Mouse (Mus musculus): Measurements from ENCODE around the gene Gpatch2l. TPM values are rescaled to one million over a fixed set of nuclear protein-coding genes. Genes with fewer than 3 reads are reported as not detected.

Gene Gpatch2l
- total and polyA plus RNA-seq, 2 experiments from 2014 or later, result 23.7 to 29.3 TPM

DNA sequence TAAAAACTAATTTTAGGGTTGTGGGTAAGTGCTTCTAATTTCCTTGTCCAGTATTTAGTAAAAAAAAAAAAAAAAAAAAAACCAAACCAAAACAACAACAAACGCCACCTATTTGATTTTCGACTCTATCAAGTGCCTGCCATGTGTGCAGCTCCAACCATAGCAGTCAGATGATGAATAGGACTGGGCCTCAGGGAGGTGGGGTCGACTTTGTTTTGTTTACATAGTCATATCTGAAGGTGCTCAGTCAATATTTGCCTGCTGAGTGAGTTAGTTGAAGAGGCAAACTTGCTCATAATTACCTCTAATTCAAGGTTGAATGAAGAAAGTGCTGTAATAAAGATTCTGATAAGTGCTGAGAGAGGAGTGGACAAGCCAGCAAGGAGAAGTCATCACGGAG lies 7.4 kb upstream of the Gpatch2l start:
- Histone ChIP-seq H3K27ac (ENCODE audit: low read depth, low read length) (no peak overlapping the region), H3K4me1 (ENCODE audit: insufficient read depth, low read length) (no peaks in the 10 kb centered on the region), H3K4me3 (ENCODE audit: low read depth, low read length) (no peak overlapping the region), H3K9ac (replicated peaks; ENCODE audit: low read length, poor library complexity, severe bottlenecking) (no peak overlapping the region), H3K27me3 (ENCODE audit: insufficient read depth, low read length) (no peaks in the 10 kb centered on the region), H3K4me2 (ENCODE audit: low read depth, low read length, poor library complexity, severe bottlenecking) (no peak overlapping the region), H3K36me3 (ENCODE audit: insufficient read depth, low read length) (no peaks in the 10 kb centered on the region), H3K9me3 (ENCODE audit: low read length) (no peaks in the 10 kb centered on the region)
- no peak for TF ChIP-seq CTCF (IDR thresholded peaks at IDR 0.05)
- 69% methylated on average over 4 of the region's 4 CpGs for WGBS
- no peak for DNase-seq (ENCODE audit: low spot score)
- ATAC-seq (ENCODE audit: low FRiP score), result no peak

GRCm38 (mm10) chr12:86238736-86239135 lies 2.9 kb upstream of the Gpatch2l start:
- Histone ChIP-seq H3K27me3 (ENCODE audit: insufficient read depth, low read length) (no peaks in the 10 kb centered on the region), H3K4me1 (ENCODE audit: insufficient read depth, low read length) (no peaks in the 10 kb centered on the region), H3K4me3 (ENCODE audit: low read depth, low read length) (no peak overlapping the region), H3K9me3 (ENCODE audit: low read length) (no peaks in the 10 kb centered on the region), H3K27ac (ENCODE audit: low read depth, low read length) (no peak overlapping the region), H3K36me3 (ENCODE audit: insufficient read depth, low read length) (no peaks in the 10 kb centered on the region), H3K9ac (replicated peaks; ENCODE audit: low read length, poor library complexity, severe bottlenecking) (no peak overlapping the region), H3K4me2 (ENCODE audit: low read depth, low read length, poor library complexity, severe bottlenecking) (no peak overlapping the region)
- no peak for DNase-seq (ENCODE audit: low spot score)
- TF ChIP-seq CTCF (IDR thresholded peaks at IDR 0.05), result no peak
- WGBS, result 81% methylated on average over 2 of the region's 2 CpGs
- no peak for ATAC-seq (ENCODE audit: low FRiP score)

DNA sequence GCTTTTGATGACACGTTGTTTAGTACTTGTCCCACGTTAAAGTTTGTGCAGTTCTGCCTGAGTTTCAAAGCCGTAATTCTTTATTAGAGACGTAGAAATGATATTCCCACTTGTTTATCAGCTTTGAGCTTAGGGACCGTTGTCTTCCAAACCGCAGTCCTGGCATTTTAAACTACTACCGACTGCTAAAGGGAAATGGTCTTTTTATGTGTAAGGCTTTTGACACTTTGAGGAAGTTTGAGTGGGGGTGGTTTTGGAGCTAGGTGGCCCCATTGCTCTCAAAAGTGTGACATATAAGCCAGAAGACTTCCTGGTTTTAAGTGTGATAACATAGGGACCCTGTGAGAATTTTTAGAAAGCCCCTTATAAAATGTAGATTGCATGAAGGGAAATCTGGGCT lies 905 bp downstream of the Gpatch2l start:
- Histone ChIP-seq H3K4me1 (ENCODE audit: insufficient read depth, low read length) (peaks cover 5% of the 10 kb centered on the region), H3K4me2 (ENCODE audit: low read depth, low read length, poor library complexity, severe bottlenecking) (peak overlapping the region; percentile 64), H3K27ac (ENCODE audit: low read depth, low read length) (no peak overlapping the region), H3K36me3 (ENCODE audit: insufficient read depth, low read length) (peaks cover 8% of the 10 kb centered on the region; the same call in 1 of the 2 replicates), H3K27me3 (ENCODE audit: insufficient read depth, low read length) (no peaks in the 10 kb centered on the region), H3K9ac (replicated peaks; ENCODE audit: low read length, poor library complexity, severe bottlenecking) (peak overlapping the region; percentile 77; the same call in 1 of the 2 replicates), H3K4me3 (ENCODE audit: low read depth, low read length) (peak overlapping the region; percentile 67), H3K9me3 (ENCODE audit: low read length) (no peaks in the 10 kb centered on the region)
- DNase-seq (ENCODE audit: low spot score) (no peak), ATAC-seq (ENCODE audit: low FRiP score) (no peak)
- WGBS, result 28% methylated on average over 7 of the region's 7 CpGs
- TF ChIP-seq CTCF (IDR thresholded peaks at IDR 0.05), result no peak

DNA sequence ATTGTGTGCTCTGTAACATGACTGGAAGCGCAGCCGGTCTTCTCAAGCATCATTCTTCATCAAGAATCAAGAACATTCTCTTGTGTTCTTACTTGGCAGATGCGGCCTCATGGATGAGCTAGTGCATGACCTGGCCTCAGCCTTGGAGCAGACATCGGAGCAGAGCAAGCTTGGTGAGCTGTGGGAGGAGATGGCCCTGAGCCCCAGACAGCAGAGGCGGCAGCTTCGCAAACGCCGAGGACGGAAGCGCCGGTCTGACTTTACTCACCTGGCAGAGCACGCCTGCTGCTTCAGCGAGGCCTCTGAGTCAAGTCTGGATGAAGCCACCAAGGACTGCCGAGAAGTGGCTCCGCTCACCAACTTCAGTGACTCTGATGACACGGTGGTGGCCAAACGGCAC lies 2.3 kb downstream of the Gpatch2l start:
- ATAC-seq (ENCODE audit: low FRiP score) (no peak), DNase-seq (ENCODE audit: low spot score) (no peak)
- Histone ChIP-seq H3K27me3 (ENCODE audit: insufficient read depth, low read length) (no peaks in the 10 kb centered on the region), H3K36me3 (ENCODE audit: insufficient read depth, low read length) (peaks cover 8% of the 10 kb centered on the region; the same call in 1 of the 2 replicates), H3K4me3 (ENCODE audit: low read depth, low read length) (no peak overlapping the region), H3K4me2 (ENCODE audit: low read depth, low read length, poor library complexity, severe bottlenecking) (no peak overlapping the region), H3K27ac (ENCODE audit: low read depth, low read length) (no peak overlapping the region), H3K9me3 (ENCODE audit: low read length) (no peaks in the 10 kb centered on the region), H3K9ac (replicated peaks; ENCODE audit: low read length, poor library complexity, severe bottlenecking) (no peak overlapping the region), H3K4me1 (ENCODE audit: insufficient read depth, low read length) (peaks cover 5% of the 10 kb centered on the region)
- no peak for TF ChIP-seq CTCF (IDR thresholded peaks at IDR 0.05)
- WGBS, result 97% methylated on average over 17 of the region's 17 CpGs

GRCm38 (mm10) chr12:86250183-86250582 lies 8.5 kb downstream of the Gpatch2l start:
- Histone ChIP-seq H3K36me3 (ENCODE audit: insufficient read depth, low read length) (peaks cover 10% of the 10 kb centered on the region), H3K4me2 (ENCODE audit: low read depth, low read length, poor library complexity, severe bottlenecking) (no peak overlapping the region), H3K9me3 (ENCODE audit: low read length) (no peaks in the 10 kb centered on the region), H3K9ac (replicated peaks; ENCODE audit: low read length, poor library complexity, severe bottlenecking) (no peak overlapping the region), H3K4me3 (ENCODE audit: low read depth, low read length) (no peak overlapping the region), H3K27ac (ENCODE audit: low read depth, low read length) (no peak overlapping the region), H3K27me3 (ENCODE audit: insufficient read depth, low read length) (no peaks in the 10 kb centered on the region), H3K4me1 (ENCODE audit: insufficient read depth, low read length) (no peaks in the 10 kb centered on the region; the same call in 1 of the 2 replicates)
- no peak for DNase-seq (ENCODE audit: low spot score)
- no peak for TF ChIP-seq CTCF (IDR thresholded peaks at IDR 0.05)
- 89% methylated on average over 4 of the region's 4 CpGs for WGBS
- ATAC-seq (ENCODE audit: low FRiP score), result no peak

DNA sequence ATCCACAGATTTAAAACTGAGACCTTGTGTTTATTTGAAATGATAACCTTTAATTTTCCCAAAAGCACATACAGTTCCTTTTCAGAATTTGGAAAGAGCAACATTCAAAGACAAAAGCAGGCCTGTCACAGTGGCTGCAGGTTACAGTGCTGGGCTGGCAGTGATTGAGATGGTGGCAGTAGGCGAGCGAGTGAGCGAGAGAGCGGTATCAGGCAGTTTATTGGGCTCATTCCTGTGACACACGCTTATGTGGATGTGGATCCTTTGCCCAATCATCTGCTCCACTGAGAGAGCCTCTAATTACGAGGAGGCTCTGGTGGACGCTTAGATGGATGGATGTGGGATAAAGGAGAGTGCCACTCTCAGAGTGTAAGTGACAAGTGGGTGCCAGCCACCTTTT lies 13.3 kb downstream of the Gpatch2l start:
- Histone ChIP-seq H3K9me3 (ENCODE audit: low read length) (no peaks in the 10 kb centered on the region), H3K4me3 (ENCODE audit: low read depth, low read length) (no peak overlapping the region), H3K27me3 (ENCODE audit: insufficient read depth, low read length) (no peaks in the 10 kb centered on the region), H3K9ac (replicated peaks; ENCODE audit: low read length, poor library complexity, severe bottlenecking) (no peak overlapping the region), H3K27ac (ENCODE audit: low read depth, low read length) (no peak overlapping the region; the same call in 1 of the 2 replicates), H3K4me1 (ENCODE audit: insufficient read depth, low read length) (no peaks in the 10 kb centered on the region), H3K4me2 (ENCODE audit: low read depth, low read length, poor library complexity, severe bottlenecking) (no peak overlapping the region), H3K36me3 (ENCODE audit: insufficient read depth, low read length) (peaks cover 16% of the 10 kb centered on the region)
- DNase-seq (ENCODE audit: low spot score) (peak; percentile 26), ATAC-seq (ENCODE audit: low FRiP score) (no peak)
- WGBS, result 77% methylated on average over 7 of the region's 7 CpGs
- TF ChIP-seq CTCF (IDR thresholded peaks at IDR 0.05), result no peak

All from midbrain, postnatal 0 days (tissue).